Mouse (Mus musculus): ENCODE results near the gene Nucks1.
"Not testable (repeated sequence)": the region's sequence is repeated elsewhere in the genome, so short reads cannot be mapped to it uniquely, and the experiment has no call there.

Nucks1 gene

DNA sequence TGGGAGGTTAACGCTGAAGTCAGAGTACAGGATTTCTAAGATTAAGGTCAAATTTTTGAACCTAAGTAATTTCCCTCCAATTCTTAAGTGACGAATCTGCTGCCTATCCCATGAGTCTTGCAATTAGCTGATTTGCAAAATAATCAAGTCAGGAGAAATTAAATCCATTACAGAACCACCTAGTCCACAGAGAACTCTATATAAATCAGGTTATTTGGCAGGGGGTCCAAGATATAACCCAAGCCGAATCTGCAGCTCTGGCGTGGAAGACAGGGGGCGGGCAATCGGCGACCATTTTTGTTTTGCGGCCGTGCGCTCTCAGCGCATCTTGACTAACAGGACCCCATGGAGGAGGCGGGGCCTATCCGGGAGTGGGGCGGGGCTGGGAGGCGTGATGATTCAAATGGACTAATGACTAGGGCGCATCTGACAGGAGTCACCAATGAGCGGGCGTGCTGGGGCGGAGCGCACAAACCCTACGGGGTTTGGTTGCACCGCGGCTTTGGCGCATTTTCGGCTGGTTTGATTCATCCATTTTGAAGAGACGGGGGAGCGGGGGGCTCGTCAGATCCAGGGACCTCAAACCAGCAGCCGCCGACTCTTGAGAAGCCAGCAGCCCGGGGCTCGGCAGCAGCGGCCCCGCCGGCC lies at the start of gene Nucks1:
Nucks1 (plus strand) TSS at position 534 of the 648 bp plus-strand sequence.
- peak; percentile 99 for DNase-seq (ENCODE audit: low spot score)

DNA sequence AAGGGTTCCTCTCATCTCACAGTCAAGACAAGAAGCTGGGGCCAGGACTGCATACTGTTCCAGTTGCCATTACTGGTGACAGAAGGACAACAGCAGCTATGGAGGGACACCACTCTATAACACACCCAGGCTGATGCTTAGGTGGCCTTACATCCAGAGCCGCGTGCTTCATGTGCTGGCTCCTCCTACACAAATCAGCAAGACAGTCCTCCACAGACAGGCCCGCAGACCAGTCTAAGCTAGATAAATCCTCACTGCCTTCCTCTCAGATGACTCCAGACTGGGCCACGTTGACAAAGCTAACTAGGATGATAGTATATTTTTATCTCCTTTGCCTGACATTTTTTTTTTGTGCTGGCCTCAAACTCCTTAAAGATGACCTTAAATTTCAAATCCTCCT lies 48.5 kb upstream of the Nucks1 start:
- DNase-seq (ENCODE audit: low spot score): no peak

DNA sequence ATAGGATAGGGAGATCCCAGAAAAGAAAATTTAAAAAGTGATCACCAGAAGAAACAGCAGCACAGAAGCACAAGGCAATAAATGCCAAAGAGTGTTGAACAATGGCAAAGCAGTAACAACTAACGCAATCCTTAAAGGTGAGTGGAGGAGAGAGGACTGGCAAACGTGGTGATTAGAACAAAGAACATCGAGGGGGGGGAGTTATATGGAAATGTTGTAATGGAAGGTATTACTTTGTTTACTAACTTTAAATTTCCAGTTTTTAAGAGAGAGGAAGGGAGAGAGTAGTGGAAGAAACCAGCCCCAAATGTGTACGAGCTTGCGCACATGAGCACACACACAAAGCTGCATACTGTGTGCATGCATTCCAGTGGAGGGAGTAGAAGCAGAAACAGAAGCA lies 44.7 kb upstream of the Nucks1 start:
- no peak for DNase-seq (ENCODE audit: low spot score)

DNA sequence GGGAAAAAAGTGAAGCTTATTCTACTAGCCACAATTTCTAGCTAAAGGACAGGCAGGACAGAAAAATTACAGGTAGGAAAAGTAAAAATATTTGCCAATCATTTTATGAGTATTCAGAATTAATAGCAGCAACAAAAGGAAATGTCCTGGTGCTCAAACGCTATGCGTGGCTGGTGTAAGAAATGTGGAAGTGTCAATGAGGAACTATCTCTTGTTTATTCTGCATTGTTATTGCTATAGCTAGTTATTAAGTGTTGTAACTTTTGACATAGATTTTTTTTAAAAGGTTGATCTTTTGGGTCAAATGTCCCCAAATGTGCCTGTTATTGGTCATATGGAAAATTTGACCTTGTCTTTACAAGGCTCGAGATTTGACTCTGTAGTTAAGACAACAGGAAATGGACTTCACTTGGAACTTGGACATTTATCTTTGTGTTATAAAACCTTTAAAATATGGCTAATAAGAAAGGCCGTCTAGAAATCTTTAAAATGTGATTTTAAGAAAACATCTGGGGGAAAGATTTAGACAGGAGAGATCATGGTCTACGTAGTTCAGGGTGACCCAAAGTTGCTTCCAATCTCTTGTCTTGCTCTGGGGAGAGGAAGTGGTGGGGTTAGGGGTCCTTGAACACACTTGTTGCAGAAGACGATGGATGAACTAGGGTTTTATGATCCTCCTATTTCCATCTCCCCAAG lies 43.9 kb upstream of the Nucks1 start:
- DNase-seq (ENCODE audit: low spot score): no peak

DNA sequence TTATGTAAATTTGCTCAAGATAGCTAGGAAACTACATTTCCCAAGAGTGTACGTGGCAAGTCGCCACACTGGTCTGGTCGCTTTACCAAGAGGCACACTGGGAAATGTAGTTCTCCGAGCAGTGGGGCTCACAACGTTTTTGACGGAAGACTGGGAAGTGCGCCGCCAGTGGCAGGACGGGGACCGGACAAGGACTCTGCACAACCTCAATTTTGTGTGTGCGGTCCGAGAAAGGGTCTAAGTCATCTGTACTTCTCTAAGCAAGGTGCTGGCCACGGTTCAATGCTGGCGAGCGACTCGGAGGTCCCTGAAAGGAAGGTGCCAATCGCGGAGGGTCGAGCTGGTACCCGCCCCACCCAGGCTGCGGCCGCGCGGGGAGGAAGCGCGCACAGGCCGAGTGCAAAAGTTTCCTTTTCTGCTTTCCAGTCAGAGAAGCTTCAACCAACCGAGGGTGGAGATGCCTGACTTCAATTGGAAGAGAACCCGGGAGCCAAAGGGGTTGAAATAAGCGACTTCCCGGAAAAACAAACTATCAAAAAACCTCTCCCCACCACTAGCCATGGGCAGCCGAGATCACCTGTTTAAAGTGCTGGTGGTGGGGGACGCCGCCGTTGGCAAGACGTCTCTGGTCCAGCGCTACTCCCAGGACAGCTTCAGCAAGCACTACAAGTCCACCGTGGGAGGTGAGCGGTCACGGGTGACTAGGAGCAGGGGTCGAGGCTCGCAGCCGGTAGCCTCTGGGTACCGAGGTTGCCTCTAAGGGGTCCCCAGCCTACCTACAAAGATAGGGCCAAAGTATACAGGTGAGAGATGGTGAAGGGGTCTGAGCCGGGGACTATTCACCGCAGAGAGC lies 43.0 kb upstream of the Nucks1 start, which contains the start of gene Rab29:
Rab29 (plus strand) TSS at position 132 of the 853 bp plus-strand sequence.
- peak; percentile 83 for DNase-seq (ENCODE audit: low spot score)

DNA sequence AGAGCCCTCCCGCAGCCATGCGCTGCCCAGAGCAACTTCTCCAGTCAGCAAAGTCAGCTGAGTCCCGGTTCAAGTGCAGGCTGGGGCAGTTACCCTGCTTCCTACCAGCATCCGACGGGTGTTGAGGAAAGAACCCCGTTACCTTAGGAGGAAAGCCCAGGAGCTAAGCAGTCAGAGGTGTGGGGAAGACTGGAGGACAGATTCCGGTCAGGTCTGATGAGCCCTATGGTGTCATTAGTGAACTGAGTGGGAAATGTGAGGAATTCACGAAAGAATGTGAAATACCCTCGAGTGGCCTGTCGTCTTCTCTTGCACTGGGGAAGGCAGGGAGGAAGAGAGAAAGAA lies 42.4 kb upstream of the Nucks1 start:
- no peak for DNase-seq (ENCODE audit: low spot score)

DNA sequence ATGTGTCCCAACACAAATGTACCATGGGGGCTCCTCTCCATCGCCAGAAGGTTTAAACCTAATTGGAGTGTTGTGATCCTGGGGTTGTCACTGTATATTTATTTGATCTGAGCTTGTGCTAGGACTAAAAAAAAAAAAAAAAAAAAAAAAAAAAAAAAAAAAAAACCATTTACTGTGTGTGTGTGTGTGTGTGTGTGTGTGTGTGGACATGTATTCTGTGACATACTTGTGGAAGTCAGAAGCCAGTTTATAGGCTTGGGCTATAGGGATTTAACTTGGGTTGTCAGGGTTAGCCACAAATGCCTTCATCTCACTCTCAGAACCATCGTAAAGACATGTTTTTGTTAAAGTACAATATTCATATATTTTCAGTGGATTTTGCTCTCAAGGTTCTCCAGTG lies 40.8 kb upstream of the Nucks1 start:
- no peak for DNase-seq (ENCODE audit: low spot score)

DNA sequence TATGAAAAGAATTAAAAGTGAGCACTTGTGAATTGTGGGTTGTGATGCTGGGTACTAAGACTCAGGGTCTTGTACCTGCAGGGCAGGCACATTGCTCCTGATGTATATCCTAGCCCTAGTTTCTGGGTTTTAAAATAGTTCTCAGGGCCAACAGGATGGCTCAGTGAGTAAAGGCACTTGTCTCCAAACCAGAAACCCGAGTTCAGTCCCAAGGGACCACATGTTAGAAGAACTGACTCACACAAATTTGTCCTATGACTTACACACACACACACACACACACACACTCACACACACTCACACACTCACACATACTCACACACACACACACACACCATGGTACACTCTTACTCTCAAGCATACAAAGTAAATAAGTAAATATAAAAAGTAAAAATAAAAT lies 37.5 kb upstream of the Nucks1 start:
- DNase-seq (ENCODE audit: low spot score): no peak

DNA sequence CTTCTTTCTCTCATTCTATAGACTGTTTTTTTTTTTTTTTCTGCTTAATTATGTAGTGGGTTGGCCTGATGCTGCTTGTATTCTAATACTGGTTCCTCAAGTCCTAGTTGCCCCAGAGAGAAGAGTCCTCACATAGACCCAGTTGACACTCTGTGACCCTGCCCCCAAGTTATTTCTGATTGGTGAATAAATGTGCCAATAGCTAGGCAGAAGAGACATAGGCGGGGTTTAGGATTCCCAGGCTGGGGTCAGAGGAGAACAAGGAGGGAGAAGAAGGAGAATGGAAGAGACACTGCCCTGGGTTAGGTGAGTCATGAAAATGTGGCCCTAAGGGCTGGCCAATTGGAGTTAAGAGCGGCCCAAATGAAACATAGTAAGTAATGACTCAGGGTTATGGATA lies 30.5 kb upstream of the Nucks1 start:
- no peak for DNase-seq (ENCODE audit: low spot score)

DNA sequence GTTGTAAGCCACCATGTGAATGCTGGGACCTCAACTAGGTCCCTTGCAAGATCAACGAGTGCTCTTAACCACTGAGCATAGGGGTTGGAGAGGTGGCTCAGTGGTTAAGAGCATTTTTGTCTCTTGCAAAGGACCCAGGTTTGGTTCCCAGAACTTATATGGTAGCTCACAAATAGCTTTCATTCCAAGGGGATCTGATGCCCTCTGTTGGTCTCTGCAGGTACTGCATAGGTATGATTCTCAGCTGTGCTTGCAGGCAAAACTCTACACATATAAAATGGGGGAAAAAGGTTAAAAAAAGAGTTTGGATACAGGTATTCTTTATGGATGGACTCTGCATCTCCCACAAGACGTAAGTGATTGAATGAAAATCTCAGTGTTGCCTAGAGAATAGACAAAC lies 27.5 kb upstream of the Nucks1 start:
- DNase-seq (ENCODE audit: low spot score): no peak

DNA sequence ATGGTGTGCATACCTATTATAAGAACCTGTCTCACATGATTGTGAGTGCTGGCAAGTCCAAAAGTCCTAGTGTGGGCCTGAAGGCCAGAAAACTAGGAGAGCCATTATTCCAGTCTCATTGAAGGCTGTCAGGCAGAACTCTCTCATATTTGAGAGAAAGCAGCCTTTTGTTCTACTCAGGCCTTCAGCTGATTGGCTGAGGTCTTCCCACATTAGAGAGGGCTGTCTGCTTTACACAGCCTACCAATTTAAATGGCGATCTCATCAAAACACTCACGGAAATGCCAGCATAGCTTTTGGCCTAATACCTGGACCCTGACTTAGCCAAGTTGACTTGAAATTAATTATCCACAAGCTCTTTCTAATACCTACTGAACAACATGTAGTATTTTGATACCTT lies 24.2 kb upstream of the Nucks1 start:
- no peak for DNase-seq (ENCODE audit: low spot score)

DNA sequence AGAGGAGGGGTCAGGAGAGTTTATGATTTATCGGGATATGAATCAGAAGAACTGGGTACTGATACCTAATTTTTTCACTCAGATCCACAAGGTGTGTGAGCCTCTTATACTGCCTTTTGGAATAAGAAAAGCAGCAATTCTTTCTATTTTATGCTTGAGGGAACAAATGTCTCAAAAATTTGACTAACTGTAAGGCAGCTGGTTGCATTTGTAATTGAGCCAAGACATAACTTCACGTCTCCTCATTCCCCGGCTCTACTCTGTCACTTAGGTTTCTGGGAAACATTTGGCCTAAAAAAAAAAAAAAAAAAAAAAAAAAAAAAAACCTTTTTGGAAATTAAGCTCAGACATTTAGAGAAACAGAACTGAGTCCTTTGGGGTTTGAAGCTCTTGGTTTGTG lies 23.7 kb upstream of the Nucks1 start:
- no peak for DNase-seq (ENCODE audit: low spot score)

DNA sequence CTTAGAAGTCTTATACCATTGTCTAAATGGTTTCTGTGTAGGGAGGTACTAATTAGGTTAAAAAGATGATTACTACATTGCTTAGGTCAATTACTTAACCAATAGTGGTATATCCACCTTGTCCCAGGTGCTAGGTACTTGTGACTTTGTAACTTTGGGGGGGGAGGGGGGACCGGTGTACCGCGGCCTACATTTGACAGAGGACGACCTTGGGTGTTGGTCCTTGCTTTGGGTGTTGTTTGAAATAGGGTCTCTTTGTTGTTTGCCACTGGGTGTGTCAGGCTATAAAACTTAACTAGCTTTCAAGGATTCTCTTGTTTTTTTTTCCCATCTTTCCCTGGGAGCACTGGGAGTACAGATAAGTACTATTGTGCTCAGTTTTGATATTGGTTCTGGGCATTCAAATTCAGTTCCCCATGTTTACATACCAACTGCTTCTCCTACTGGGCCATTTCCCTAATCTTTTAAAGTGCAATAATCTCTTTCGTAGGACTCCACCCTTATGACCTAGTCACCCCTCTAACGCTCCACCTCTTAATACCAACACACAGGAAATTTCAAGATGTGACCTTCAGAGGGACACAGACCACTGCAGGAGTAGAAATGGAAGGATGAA lies 20.2 kb upstream of the Nucks1 start:
- no peak for DNase-seq (ENCODE audit: low spot score)

DNA sequence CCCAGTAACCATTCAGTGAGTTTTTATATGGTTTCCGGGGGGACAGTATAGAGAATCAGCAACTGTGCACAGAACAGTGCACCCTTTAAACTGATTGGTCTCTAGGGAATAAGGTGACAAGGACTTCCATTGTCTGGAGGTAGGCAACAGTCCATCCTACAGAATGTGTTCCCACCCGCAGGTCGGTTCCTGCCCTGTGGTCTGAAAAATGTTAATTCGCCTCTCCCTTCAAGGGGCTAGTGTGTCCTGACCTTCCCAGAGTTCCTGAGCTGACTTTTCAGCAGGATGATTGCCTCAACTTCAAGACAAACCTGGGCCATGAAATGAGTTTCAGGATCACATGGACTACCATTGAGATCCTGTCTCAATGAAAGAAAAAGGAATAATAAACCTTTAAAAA lies 18.9 kb upstream of the Nucks1 start:
- DNase-seq (ENCODE audit: low spot score): no peak

DNA sequence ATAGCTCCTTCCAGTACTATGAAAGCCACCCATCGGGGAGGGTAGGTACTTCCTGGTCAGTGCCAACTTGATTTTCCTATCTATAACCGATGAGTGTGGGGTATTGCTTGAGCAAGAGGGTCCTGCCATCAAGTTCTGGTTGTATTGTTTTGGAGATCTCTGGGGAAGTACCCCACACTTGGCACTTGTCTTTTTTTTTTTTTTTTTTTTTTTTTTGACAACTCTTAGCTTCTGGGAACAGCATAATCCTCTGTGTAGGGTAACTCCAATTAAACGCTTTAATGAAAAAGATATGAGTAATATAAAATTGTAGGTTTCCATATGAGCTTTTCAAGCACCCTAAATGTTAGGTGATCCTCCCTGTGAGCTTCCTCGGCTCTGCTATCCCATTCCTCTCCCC lies 7.7 kb upstream of the Nucks1 start:
- DNase-seq (ENCODE audit: low spot score): no peak

DNA sequence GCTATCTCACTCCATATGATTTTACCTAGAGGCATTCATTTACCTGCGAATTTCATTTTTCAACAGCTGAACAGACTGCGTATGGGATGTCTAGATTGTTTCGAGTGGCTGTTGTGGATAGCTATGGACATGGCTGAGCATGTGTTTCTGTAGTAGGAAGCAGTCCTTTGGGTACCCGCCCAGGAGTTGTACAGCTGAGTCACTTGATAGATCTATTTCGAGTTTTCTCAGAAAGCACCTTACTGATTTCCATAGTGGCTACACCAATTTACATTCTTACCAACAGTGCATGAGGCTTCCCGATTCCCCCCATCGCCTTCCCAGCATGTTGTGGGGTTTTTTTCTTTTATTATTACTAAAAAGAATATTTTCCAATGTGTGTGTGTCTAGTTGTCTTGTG lies 7.1 kb upstream of the Nucks1 start:
- no peak for DNase-seq (ENCODE audit: low spot score)

DNA sequence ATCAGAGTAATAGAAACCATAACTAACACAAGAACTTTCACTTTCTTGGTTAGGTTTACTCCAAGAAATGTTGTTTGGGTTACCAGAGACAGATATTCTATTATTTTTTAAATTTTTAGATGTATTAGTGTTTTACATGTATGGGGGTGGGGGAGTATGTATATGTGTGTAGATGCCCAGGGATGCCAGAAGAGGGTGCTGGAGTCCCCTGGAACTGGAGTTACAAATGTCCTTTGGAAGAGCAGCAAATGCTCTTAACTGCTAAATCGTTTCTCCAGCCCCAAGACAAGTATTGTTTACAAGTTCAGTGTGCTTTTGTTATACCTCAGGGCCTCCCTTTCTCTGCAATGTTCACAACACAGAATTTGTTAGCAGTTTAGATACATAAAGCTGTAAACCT lies 4.8 kb upstream of the Nucks1 start:
- DNase-seq (ENCODE audit: low spot score): no peak

DNA sequence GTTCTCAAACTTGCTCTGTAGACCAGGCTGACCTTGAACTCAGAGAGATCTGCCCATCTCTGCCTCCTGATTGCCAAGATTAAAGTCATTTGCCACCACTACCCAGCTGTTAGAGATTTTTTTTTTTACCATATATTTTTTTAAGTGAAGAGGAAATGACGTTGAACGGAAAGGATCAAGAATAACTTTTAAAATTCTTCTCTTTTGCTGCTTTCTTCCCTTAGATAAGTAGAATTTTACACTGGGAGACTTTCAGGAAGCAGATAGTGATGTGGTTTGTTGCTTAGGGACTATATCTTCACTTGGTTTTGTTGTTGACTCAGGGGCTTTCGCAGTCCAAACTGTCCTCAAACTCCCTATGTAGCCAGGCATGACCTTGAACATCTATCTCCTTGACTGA lies 1.9 kb upstream of the Nucks1 start:
- no peak for DNase-seq (ENCODE audit: low spot score)

DNA sequence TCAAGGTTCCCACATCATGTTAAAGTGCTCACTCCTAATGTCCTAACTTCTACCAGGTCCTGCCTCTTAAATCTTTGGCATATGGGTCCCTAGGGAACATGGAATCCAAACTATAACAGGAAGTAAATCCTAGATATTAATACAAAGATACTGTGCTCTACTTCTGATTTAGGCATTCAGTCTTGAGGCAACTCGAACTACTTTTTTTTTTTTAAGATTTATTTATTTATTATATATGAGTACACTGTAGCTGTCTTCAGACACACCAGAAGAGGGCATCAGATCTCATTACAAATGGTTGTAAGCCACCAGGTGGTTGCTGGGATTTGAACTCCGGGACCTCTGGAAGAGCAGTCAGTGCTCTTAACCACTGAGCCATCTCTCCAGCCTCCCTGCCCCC lies 1.1 kb upstream of the Nucks1 start:
- not testable (repeated sequence) for DNase-seq (ENCODE audit: low spot score)

DNA sequence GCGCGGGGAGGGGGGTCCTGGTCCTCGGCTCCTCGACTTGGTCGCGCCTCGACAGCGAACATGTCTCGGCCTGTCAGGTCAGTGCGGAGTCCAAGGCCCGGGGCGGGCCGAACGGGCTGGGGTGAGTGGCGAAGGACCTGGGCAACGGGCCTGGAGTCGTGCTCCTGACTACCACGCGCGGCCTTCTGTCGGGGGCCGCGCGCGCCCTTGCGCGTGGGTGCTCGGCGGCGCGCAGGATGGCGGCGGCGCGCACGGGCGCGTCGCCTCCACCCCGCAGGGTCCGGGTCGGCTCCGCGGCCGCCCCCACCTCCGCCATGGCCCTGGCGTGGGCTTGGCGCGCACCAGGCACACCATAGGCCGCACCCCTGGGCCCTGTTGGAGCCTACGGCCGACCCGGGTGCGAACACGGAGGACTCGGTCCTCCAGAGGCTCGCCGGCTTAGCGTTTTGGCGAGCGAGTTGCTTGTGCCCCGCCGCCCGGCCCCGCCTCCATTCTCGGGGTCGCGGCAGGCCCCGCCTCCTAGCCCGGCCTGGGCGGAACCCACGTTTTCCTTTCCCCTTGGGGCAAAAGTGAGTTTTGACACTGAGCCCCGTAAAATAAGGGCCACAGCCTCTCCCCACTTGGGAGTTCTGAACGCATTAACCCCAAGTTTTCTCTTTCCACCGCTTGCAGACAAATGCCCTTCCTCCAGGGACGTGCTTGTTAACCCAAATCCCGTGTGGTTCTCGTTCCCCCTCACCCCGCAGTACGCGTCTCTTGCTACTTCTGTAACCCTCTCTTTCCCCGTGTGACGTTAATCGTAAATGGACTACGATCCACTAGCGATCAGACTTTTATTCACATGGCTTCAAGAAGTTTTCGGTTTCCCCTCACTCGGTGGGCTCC lies 582 bp downstream of the Nucks1 start:
- peak; percentile 65 for DNase-seq (ENCODE audit: low spot score)

DNA sequence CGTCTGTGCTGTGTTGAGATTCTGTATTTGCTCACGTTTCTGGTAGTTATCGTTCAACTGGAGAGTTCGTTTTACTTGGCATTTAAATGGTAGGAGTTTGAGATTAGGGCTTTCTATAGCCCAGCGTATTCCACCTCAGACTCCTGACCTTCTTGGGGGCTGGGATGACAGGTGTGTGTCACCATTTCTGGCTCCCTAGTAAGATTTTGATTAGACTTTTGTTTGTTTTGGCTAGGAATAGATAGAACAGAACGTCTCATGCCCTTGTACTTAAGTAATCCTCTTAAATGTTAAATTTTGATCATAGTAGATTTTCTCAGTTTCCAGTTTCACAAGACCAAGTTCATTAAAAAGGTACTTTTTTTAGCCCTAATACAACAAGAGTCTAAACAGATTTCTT lies 7.3 kb downstream of the Nucks1 start:
- DNase-seq (ENCODE audit: low spot score): no peak

DNA sequence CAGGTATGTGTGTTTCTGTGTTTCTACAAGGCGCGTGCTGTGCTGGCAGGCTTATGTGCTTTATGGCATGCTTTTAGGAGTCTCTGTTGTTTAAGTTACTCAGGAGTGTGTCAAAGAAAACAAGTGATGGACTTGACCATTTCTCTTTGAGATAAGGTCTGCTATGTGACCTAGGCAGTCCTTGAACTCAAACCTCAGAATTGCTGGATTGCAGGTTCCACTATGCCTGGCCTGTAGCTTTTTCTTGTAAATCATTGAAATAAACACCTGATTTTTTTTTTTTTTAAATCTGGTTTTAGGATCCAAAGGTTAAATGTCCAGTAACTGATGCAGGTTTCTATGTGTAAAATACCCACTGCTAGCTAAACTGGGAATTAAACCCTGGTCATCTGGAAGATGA lies 8.7 kb downstream of the Nucks1 start:
- DNase-seq (ENCODE audit: low spot score): no peak
